ENCODE assay signal across 36 mouse cellular contexts in genomic region chr2:154264397-154264796, GRCm38 (mm10). TPM values are rescaled to one million over a fixed set of nuclear protein-coding genes. Genes with fewer than 3 reads are reported as not detected.
"Had no signal": no experiment of that assay in that cellular context is flagged by ENCODE, and none has a peak within 500 bp of the region (broad histone marks: within the 10 kb centered on the region; RNA-seq: fewer than 3 reads in every experiment).

No protein-coding gene starts in this region.

RNA-seq across cellular contexts. Expression of gene Bpifb9a, which starts 6.7 kb away (rescaled TPM):
- total RNA-seq: gastrocnemius, adult 18-20 months; gastrocnemius, postnatal 14 days; gastrocnemius, postnatal 36 days; heart, adult 2 months; heart, postnatal 14 days; heart, postnatal 36 days; hematopoietic stem cell, adult 5-6 weeks; hindbrain, postnatal 0 days; layer of hippocampus, adult 18-20 months; layer of hippocampus, postnatal 14 days; layer of hippocampus, postnatal 36 days; left cerebral cortex, adult 18-20 months; left cerebral cortex, adult 8-10 months; left cerebral cortex, postnatal 10 days; left cerebral cortex, postnatal 25 days; left cerebral cortex, postnatal 4 days had no signal
- polyA plus RNA-seq: gonadal fat pad, adult 2 months; heart, adult 2 months; heart, embryonic 11.5 days; heart, embryonic 13.5 days; heart, embryonic 15.5 days; heart, postnatal 0 days; hindbrain, embryonic 11.5 days; hindbrain, embryonic 13.5 days; hindbrain, embryonic 15.5 days; intestine, embryonic 14.5 days; intestine, embryonic 16.5 days; kidney, adult 2 months; kidney, embryonic 15.5 days; kidney, postnatal 0 days; large intestine, adult 2 months; limb, embryonic 11.5 days; limb, embryonic 13.5 days; limb, embryonic 15.5 days; liver, embryonic 11.5 days had no signal

RNA-seq across cellular contexts. Expression of gene Bpifb5, which starts 40.9 kb away (rescaled TPM):
- total RNA-seq: gastrocnemius, adult 18-20 months; gastrocnemius, adult 8-10 months; gastrocnemius, postnatal 14 days; gastrocnemius, postnatal 36 days; heart, adult 2 months; heart, postnatal 14 days; heart, postnatal 36 days; hindbrain, postnatal 0 days; layer of hippocampus, adult 18-20 months; layer of hippocampus, adult 8-10 months; layer of hippocampus, postnatal 14 days; layer of hippocampus, postnatal 36 days; left cerebral cortex, adult 18-20 months; left cerebral cortex, adult 8-10 months; left cerebral cortex, postnatal 25 days had no signal
- polyA plus RNA-seq: hindbrain, embryonic 11.5 days; intestine, embryonic 14.5 days; liver, embryonic 11.5 days had no signal

RNA-seq across cellular contexts. Expression of gene Bpifb9b, which starts 42.6 kb away (rescaled TPM):
- total RNA-seq: gastrocnemius, adult 18-20 months; gastrocnemius, postnatal 14 days; gastrocnemius, postnatal 36 days; heart, adult 2 months; heart, postnatal 14 days; heart, postnatal 36 days; hematopoietic stem cell, adult 5-6 weeks; layer of hippocampus, adult 18-20 months; layer of hippocampus, postnatal 14 days; layer of hippocampus, postnatal 36 days; left cerebral cortex, adult 18-20 months; left cerebral cortex, adult 8-10 months; left cerebral cortex, postnatal 10 days; left cerebral cortex, postnatal 25 days; left cerebral cortex, postnatal 4 days had no signal
- polyA plus RNA-seq: gonadal fat pad, adult 2 months; heart, adult 2 months; heart, embryonic 11.5 days; heart, embryonic 15.5 days; heart, postnatal 0 days; hindbrain, embryonic 11.5 days; hindbrain, embryonic 13.5 days; hindbrain, embryonic 15.5 days; intestine, embryonic 14.5 days; intestine, embryonic 16.5 days; kidney, adult 2 months; kidney, embryonic 15.5 days; kidney, postnatal 0 days; large intestine, adult 2 months; limb, embryonic 11.5 days; limb, embryonic 13.5 days; limb, embryonic 15.5 days; liver, embryonic 11.5 days had no signal
